Mouse (Mus musculus) MEL (cell line): ENCODE data around the gene Psd4. TPM values are rescaled to one million over a fixed set of nuclear protein-coding genes. Genes with fewer than 3 reads are reported as not detected.

Experiments
- DNase-seq: peaks from one replicate; pipeline ENCODE4 v3.0.0; 2011; ENCODE audit warnings: low read depth, low spot score
- H3K27ac ChIP-seq: 2 replicates; pipeline ENCODE4 v1.5.1; 2012; ENCODE audit warnings: low read depth, mild to moderate bottlenecking, control low read depth, low read length, moderate library complexity; ENCODE audit not compliant: control insufficient read depth
- H3K27me3 ChIP-seq, 2 experiments: fragments of 150-350 bp in 1 of 2; sonication (generic) in 1 of 2; 2 replicates each; pipeline ENCODE4 v1.6.1; 2012; ENCODE audit warnings: low read length in 2 of 2, mild to moderate bottlenecking in 2 of 2, improper control_type of control experiment in 1 of 2, moderate library complexity in 1 of 2; ENCODE audit not compliant: insufficient read depth in 2 of 2, control insufficient read depth in 1 of 2
- H3K36me3 ChIP-seq, 2 experiments: 2 replicates each; pipeline ENCODE4 v1.6.1; 2012 to 2014; ENCODE audit warnings: low read length in 2 of 2, improper control_type of control experiment in 1 of 2, inconsistent platforms in 1 of 2, mild to moderate bottlenecking in 1 of 2; ENCODE audit not compliant: insufficient read depth in 2 of 2, control insufficient read depth in 1 of 2
- H3K4me1 ChIP-seq, 2 experiments: fragments of 150-350 bp in 1 of 2; sonication (generic) in 1 of 2; 2 replicates each; pipeline ENCODE4 v1.6.1; 2012; ENCODE audit warnings: low read length in 2 of 2, improper control_type of control experiment in 1 of 2, mild to moderate bottlenecking in 1 of 2; ENCODE audit not compliant: insufficient read depth in 2 of 2, control insufficient read depth in 1 of 2
- H3K4me3 ChIP-seq, 2 experiments: fragments of 150-350 bp in 1 of 2; sonication (generic) in 1 of 2; 2 replicates each; pipeline ENCODE4 v1.5.1; 2012; ENCODE audit warnings: low read depth in 2 of 2, low read length in 2 of 2, mild to moderate bottlenecking in 2 of 2, moderate library complexity in 2 of 2, control low read depth in 1 of 2, improper control_type of control experiment in 1 of 2; ENCODE audit not compliant: control insufficient read depth in 1 of 2, insufficient read depth in 1 of 2
- H3K79me2 ChIP-seq: 2 replicates; pipeline ENCODE4 v1.6.1; 2012; ENCODE audit warnings: mild to moderate bottlenecking, low read length, moderate library complexity; ENCODE audit not compliant: control insufficient read depth, poor library complexity, insufficient read depth
- H3K9ac ChIP-seq: 2 replicates; pipeline ENCODE4 v1.6.1; 2012; ENCODE audit warnings: low read depth, mild to moderate bottlenecking, control low read depth, low read length, moderate library complexity; ENCODE audit not compliant: control insufficient read depth, poor library complexity, severe bottlenecking
- H3K9me3 ChIP-seq: fragments of 150-350 bp; sonication (generic); replicated peaks from 2 replicates; pipeline ENCODE4 v1.6.1; 2012; ENCODE audit warnings: mild to moderate bottlenecking, low read length, improper control_type of control experiment, moderate library complexity; ENCODE audit not compliant: insufficient read depth
- CHD1 ChIP-seq: IDR thresholded peaks from 2 replicates; pipeline ENCODE4 v1.6.1; 2012; ENCODE audit warnings: low read depth, mild to moderate bottlenecking, inconsistent platforms, low read length, improper control_type of control experiment
- ELF1 ChIP-seq: IDR thresholded peaks from 2 replicates; pipeline ENCODE4 v1.6.1; 2014; ENCODE audit warnings: low read depth, mild to moderate bottlenecking, inconsistent platforms, low read length, improper control_type of control experiment, moderate library complexity
- GATA1 ChIP-seq: IDR thresholded peaks from 2 replicates; pipeline ENCODE4 v1.6.1; 2011; ENCODE audit warnings: low read depth, low read length, improper control_type of control experiment
- HCFC1 ChIP-seq: IDR thresholded peaks from 2 replicates; pipeline ENCODE4 v1.6.1; 2012; ENCODE audit warnings: low read depth, mild to moderate bottlenecking, inconsistent platforms, low read length, improper control_type of control experiment, moderate library complexity
- JUND ChIP-seq: IDR thresholded peaks from 2 replicates; pipeline ENCODE4 v1.6.1; 2011; ENCODE audit warnings: low read depth, mild to moderate bottlenecking, improper control_type of control experiment, low read length
- MYB ChIP-seq: IDR thresholded peaks from 2 replicates; pipeline ENCODE4 v1.6.1; 2011; ENCODE audit warnings: mild to moderate bottlenecking, low read depth, low read length, improper control_type of control experiment
- MYC ChIP-seq: IDR thresholded peaks from 2 replicates; pipeline ENCODE4 v1.6.1; 2011; ENCODE audit warnings: low read depth, mild to moderate bottlenecking, low read length, improper control_type of control experiment, moderate library complexity
- POLR2AphosphoS2 ChIP-seq: IDR thresholded peaks from 2 replicates; pipeline ENCODE4 v1.6.1; 2011; ENCODE audit warnings: low read length, improper control_type of control experiment
- RCOR1 ChIP-seq: IDR thresholded peaks from 2 replicates; pipeline ENCODE4 v1.6.1; 2012; ENCODE audit warnings: low read depth, mild to moderate bottlenecking, inconsistent platforms, low read length, improper control_type of control experiment
- TAL1 ChIP-seq: IDR thresholded peaks from 2 replicates; pipeline ENCODE4 v1.6.1; 2012; ENCODE audit warnings: mild to moderate bottlenecking, inconsistent platforms, low read length, moderate library complexity, mixed read lengths
- TBP ChIP-seq: IDR thresholded peaks from 2 replicates; pipeline ENCODE4 v1.8.0; 2011; ENCODE audit warnings: low read depth, low read length, improper control_type of control experiment
- polyA plus RNA-seq, 2 experiments: library from polyadenylated mRNA; stranded (reverse) in 1 of 2; unstranded in 1 of 2; fragments of >175 nt in 1 of 2; fragments of >200 nt in 1 of 2; gene quantifications; 2 replicates each; pipeline versions ENCODE4 v1.2.1 to v1.2.4; 2012; ENCODE audit warnings: low replicate concordance in 2 of 2, low read depth in 1 of 2; ENCODE audit not compliant: insufficient read length in 2 of 2, insufficient read depth in 1 of 2, missing spikeins in 1 of 2
- total RNA-seq: library from RNA; depleted of rRNA; stranded (reverse); fragments of 300-350 nt; gene quantifications from 2 replicates; pipeline ENCODE4 v1.2.3, GENCODE M21; 2012; rRNA removed

Psd4 gene
- total and polyA plus RNA-seq, 3 experiments = 0.11 TPM; not detected in 2

DNA sequence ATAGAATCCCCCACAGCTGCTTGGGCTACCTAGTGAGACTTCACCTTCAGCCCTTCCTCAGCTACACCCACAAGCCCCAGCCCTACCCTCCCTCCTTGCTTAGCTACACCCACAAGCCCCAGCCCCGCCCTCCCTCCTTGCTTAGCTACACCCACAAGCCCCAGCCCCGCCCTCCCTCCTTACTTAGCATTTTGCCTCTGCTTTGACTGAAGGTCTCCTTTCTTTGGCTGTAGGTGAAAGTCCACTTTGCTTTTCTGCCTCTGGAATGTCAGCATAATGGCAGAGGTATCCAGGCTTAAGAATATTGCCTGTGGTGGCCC is 93.4 kb downstream of the Psd4 start:
- TF ChIP-seq POLR2AphosphoS2 (no peak), GATA1 (no peak), ELF1 (no peak), TAL1 (no peak), MYC (no peak), JUND (no peak), RCOR1 (no peak), TBP (no peak), HCFC1 (no peak), CHD1 (no peak), MYB (no peak)
- no peaks in the 10 kb centered on the region for H3K4me1 ChIP-seq
- no peak overlapping the region for H3K4me3 ChIP-seq
- H3K79me2 ChIP-seq = no peaks in the 10 kb centered on the region
- H3K9me3 ChIP-seq = no peaks in the 10 kb centered on the region
- no peak overlapping the region for H3K9ac ChIP-seq
- no peak for DNase-seq
- no peaks in the 10 kb centered on the region for H3K36me3 ChIP-seq
- H3K27me3 ChIP-seq = no peaks in the 10 kb centered on the region
- H3K27ac ChIP-seq = no peak overlapping the region

Other genes starting within 250 kb of the Psd4 start
- gene Il1f8, start 214.4 kb upstream of the Psd4 start, total RNA-seq = not detected in 2 replicates
- gene Il1f8, start 214.4 kb upstream of the Psd4 start, polyA plus RNA-seq = not detected
- gene Il1f9, start 181.1 kb upstream of the Psd4 start, total RNA-seq = not detected in 2 replicates
- gene Il1f9, start 181.1 kb upstream of the Psd4 start, polyA plus RNA-seq = not detected
- gene Il1f6, start 152.2 kb upstream of the Psd4 start, total RNA-seq = not detected in 2 replicates
- not detected for gene Il1f6, start 152.2 kb upstream of the Psd4 start, polyA plus RNA-seq
- gene Il1f5, start 90.6 kb upstream of the Psd4 start, total RNA-seq = not detected in 2 replicates
- not detected for gene Il1f5, start 90.6 kb upstream of the Psd4 start, polyA plus RNA-seq
- not detected in 2 replicates for gene Il1f10, start 76.4 kb upstream of the Psd4 start, total RNA-seq
- not detected for gene Il1f10, start 76.4 kb upstream of the Psd4 start, polyA plus RNA-seq
- gene Il1rn, start 30.7 kb upstream of the Psd4 start, total RNA-seq = not detected in 2 replicates
- gene Il1rn, start 30.7 kb upstream of the Psd4 start, polyA plus RNA-seq = not detected
- not detected in 2 replicates for gene Pax8, start 108.0 kb downstream of the Psd4 start, total RNA-seq
- not detected for gene Pax8, start 108.0 kb downstream of the Psd4 start, polyA plus RNA-seq